Mouse (Mus musculus): ENCODE data around the gene Tgm1.

Tgm1 gene

GRCm38 (mm10) chr14:55724411-55724871, 10.7 kb upstream of the Tgm1 start:
- DNase-seq (ENCODE audit: low spot score in 2 of 2) = no peak

DNA sequence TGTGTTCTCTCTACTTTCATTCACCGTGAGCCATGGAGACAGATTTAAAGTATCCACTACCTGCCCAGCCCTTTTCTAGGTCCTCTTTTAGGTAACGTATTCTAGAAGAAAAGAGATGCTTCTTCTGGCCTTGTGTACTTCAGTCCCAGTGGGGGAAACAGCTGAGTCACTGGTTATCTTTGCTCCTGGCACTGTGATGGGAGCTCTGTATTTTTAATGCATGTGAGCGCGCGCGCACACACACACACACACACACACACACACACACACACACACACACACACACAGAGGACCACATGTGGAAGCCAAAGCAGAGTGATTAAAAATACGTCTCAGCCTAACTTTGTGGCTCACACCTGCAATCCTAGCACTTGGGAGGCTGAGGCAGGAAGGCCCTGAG, 9.7 kb upstream of the Tgm1 start:
- no peak for DNase-seq (ENCODE audit: low spot score in 2 of 2)

DNA sequence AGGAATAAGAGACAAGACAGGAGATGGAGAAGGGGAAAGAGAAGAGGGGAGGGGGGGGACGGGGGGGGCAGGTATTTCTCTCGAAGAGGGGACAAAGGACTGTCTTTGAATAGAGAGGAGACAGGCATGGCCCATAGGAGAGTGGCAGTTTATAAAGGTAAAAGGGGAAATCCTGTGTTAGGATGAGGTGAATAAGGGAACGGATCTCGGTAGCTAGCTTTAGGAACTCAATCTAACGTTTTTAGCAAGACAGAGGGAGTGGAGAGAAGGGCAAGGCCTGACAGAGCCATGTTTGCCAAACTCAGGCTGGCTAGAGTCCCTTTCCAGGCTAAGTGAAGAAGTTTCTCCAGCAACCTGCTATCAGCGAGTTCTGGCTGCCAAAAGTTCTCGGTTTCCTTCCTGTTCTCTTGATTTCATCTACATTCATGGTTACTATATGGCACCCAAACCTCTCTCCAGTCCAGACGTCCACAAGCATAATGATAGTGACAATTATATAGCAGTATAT, 8.8 kb upstream of the Tgm1 start:
- no peak for DNase-seq (ENCODE audit: low spot score in 2 of 2)

DNA sequence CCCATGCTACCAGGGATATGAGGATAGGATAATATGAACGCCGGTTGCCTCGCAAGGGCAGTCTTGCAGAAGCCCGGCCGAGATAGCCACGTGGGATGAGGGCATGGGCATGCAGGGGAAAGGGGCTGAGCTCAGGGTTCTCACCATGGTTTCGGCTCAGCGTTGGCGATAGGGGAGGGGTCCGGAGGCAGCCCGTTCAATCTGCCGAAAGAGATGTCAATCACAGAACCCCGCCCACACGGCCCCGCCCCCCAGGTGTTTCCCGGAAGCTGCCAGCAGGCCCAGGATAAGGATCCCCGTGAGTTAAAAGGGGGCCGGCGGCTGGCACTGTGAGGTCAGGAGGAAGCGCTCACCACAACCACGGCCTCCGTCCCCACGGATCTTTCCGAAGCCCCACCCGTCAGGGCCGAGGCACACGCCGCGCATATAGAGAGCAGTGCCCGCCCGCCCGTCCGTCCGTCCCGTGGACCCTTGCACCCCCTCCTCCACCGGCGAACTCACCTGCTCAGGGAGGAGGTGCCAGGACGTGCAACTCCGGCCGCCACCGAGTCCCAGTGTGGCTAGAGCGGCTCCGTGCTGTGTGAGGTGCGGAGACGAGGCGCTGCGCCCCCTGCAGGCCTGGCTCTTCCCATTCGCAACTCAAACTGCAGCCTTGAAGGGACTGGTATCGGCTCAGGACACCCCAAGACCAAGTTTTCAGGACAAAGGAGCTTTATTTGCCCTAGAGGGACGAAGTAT, 8.1 kb upstream of the Tgm1 start, which contains the start of gene Rabggta:
Gene Rabggta, minus strand, starts transcription at position 564 of the 738 bp plus-strand sequence.
- peak; percentile 85 to 88 for DNase-seq (ENCODE audit: low spot score in 2 of 2)

DNA sequence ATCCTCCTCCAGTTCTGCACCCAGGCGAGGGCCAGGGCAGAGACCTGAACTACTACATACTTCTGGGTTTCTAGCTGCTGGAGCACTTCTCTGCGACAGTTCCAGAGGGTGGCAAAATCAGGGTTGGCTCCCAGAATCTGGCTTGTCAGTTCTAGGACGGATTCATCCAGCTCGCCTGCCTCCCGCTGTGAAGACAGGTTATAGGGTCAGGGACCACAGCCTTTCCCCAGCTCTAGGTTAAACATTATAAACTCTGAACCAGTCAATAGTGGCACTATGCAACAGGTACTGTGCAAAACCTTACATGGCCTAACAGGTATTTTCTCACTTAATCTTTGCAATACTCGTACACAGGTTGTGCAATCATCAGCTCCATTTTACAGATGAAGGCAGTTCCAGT, 7.3 kb upstream of the Tgm1 start:
- no peak for DNase-seq (ENCODE audit: low spot score in 2 of 2)

DNA sequence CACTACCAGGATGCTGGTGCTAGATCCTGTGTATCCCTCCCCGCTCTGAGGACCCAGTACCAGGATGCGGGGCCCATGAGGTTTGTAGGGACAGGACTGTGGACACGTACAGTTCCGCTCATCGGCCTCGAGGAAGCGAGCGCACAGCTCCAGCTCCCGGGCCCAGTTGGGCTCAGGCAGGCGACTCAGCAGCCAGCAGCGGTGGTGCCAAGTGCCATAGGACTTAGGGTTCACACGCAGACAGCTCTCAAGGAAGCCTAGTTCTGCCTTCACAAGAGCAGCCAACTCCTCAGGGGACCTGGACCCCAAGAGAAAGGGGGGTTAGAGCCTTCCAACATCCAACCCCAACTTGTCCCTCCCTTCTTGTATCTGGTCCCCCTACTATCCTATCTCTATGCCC, 6.9 kb upstream of the Tgm1 start:
- no peak for DNase-seq (ENCODE audit: low spot score in 2 of 2)

- DNase-seq (ENCODE audit: low spot score in 2 of 2) = no peak
Observed at GRCm38 (mm10) chr14:55719737-55720136, 6.0 kb upstream of the Tgm1 start.

DNA sequence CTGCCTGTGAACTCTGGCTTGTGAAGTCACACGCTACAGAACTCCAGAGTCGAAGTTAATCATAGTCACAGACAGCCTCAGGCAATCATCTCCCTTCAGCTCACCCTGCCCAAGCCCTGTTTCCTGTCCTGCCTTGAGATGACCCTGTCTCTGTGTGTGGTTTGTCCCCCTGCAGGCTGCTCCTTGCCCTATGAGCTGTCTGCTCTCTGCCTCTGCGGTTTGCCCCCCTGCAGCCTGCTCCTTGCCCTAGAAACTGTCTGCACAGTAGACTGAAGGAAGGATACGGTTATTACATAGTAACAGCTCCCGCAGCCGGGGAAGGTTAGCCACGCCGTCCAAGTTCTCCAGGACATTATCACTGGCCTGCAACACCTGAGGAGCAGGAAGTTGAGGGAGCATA, 3.2 kb upstream of the Tgm1 start:
- DNase-seq (ENCODE audit: low spot score in 2 of 2) = no peak

- no peak for DNase-seq (ENCODE audit: low spot score in 2 of 2)
Observed at GRCm38 (mm10) chr14:55716271-55716670, 2.5 kb upstream of the Tgm1 start.

DNA sequence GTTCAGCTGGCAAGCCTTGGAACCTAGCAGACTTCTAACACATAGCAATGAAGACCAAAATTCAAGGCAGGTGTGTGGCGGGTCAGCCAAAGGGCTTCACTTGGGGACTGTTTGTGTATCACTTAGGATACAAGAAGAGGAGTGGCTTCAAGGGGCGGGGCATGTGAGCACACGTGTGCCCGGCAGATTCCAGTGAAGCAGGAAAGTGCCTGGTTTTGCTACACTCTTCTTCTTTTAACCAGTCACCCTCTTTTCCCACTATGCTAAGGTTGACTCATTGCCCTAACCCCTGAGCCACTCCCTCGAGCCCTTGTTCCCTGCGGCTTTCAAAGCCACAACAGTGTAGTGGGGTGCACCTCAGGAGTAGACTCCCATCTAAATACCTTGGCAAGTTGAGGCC, 1.2 kb upstream of the Tgm1 start:
- DNase-seq (ENCODE audit: low spot score in 2 of 2) = no peak

DNA sequence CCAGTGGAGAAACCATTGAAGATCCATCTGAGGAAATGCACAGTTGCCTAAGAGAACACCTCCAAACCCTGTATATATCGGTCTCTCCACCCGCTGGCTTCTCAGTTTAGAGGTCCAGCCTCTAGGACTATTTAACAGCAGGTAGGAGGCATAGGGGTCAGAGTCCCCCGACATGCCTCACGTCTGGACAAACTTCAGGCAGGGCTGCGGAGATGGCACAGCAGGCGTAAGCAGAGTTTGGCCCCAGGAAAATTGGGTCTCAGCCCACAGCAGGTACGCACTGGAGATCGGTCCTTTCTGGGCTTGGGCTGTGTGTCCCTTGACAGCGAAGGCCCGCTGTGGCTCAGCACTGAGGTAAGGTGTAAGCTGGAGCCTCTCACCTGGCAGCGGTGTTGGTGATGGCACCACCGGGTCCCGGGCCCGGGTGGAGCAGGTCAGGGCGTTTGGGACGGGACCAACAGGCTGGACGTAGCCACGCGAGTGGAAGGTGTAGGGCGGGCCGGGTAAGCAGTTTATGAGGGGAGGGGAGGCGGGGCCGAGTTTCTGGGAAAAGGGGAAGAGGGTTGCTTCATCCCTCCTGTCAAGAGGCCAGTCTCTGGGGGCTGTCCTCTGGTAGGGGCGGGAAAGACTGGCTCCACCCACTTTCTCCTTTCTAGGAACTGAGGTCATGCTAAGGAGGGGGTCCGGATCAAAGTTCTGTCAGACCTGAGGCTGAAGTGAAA, 558 bp downstream of the Tgm1 start:
- DNase-seq (ENCODE audit: low spot score in 2 of 2) = no peak

DNA sequence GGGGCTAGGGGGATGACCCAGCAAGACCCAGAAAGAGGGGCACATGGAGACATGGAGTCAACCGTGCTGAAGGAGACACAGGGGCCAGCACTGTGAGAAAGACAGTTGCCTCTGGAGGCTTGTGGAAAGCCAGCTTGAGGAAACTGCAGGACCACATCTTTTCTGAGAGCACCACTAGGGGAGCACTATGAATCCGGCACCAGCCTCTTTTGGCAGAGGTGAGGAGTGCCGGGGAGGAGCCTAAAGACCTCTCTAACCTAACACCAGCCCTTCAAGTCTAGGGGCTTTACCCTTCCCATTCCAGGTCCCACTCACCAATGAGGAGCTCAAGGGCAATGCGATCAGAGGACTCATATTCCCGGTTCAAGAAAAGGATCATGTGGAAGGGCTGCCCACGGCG, 1.9 kb downstream of the Tgm1 start:
- no peak for DNase-seq (ENCODE audit: low spot score in 2 of 2)

DNA sequence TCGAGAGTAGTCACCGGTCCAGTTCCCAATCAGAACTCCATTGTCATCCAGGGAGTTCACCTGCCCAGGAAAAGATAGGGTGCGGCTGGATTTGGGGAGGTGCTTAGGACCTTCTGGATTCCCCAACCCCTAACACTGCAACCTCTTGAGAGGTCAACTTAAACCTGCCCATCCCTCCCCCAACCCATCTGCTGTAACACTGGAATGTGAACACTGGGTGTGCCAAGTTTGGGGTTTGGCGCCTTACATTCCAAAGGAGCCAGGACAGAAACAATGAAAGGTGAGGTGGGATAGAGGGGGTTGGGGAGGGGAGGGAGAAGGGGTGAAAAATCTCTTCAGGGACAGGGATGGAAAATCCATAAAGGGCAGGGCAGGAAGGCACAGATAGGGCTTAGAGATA, 4.2 kb downstream of the Tgm1 start:
- no peak for DNase-seq (ENCODE audit: low spot score in 2 of 2)

GRCm38 (mm10) chr14:55707397-55707796, 6.3 kb downstream of the Tgm1 start:
- no peak for DNase-seq (ENCODE audit: low spot score in 2 of 2)

DNA sequence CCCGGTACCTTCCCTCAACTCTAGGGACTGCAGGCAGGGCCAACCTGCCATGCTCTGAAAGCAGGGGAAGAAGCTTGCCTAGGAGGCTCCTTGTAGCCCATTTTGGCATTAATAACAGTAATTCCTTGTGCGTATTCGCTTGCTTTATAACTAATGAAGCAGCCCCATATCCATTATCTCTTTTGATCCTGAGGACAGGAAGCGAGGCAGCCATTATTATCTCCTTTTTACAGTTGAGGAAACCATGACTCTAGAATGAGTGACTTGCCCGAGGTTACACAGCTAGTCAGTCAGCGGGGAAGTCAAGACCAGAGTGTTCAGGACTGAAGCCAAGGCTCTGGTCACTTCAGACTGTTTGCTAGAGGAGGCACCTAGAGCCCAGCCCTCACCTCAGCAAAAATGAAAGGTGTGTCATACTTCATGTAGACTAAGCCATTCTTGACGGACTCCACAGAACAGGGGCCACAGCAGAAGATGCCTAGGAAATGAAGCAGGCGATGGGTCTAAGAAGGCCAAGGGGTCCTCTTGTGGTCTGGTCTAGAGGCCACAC, 7.6 kb downstream of the Tgm1 start:
- DNase-seq (ENCODE audit: low spot score in 2 of 2) = no peak

- no peak for DNase-seq (ENCODE audit: low spot score in 2 of 2)
Observed at GRCm38 (mm10) chr14:55702761-55703160, 11.0 kb downstream of the Tgm1 start.

DNA sequence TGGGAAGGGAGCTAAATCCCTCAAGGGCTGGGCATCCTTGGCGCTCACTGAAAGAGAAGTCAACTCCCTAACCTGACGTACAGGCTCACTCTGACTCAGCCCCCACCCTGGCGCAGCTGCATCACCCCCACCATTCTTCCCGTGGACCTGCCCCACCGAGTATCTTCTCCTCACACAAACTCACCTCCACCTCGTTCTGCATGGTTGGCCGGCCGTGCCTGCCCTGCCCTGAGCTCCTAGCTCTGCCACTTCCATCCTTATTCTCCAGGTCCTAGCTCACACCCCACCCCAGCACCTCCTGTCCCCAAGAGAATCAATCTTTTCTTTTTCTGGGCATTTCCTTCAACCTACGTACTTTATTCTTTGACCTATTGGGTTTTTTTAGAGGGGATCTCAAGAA, 12.6 kb downstream of the Tgm1 start:
- DNase-seq (ENCODE audit: low spot score in 2 of 2) = no peak

DNA sequence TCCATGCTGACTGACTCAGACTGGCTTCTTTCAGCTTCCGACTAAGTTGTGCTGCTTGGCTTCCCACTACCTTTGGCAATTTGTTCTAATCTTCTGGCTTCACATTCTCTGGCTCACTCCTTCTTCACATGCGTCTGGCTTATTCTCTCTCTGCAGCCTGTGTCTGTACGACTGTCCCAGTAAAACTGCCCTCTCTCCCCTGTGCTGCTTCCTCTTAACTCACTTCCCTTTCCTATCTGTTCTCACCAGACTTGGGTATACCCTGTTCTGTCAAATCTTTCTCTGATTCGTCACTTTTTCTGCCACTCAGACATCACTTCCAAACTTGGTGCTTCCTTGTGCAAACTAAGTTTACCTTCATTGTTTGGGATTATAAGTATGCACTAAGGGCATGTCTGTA, 16.5 kb downstream of the Tgm1 start:
- DNase-seq (ENCODE audit: low spot score in 2 of 2) = no peak

DNA sequence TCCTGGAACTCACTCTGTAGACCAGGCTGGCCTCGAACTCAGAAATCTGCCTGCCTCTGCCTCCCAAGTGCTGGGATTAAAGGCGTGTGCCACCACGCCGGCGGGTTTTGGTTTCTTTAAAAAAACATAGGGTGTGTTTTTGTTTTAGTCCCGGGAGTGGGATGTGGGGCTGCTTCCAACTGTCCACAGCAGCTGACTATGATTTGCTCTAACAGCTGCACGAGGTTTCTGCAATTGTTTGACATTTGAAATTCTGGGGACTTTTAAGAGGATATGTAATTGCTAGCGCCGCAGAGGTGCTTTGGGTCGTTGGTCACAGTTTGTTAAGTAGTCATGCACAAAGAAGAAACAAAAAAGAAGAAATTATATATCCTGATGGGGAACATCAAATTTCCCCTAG, 24.3 kb downstream of the Tgm1 start:
- no peak for DNase-seq (ENCODE audit: low spot score in 2 of 2)

DNA sequence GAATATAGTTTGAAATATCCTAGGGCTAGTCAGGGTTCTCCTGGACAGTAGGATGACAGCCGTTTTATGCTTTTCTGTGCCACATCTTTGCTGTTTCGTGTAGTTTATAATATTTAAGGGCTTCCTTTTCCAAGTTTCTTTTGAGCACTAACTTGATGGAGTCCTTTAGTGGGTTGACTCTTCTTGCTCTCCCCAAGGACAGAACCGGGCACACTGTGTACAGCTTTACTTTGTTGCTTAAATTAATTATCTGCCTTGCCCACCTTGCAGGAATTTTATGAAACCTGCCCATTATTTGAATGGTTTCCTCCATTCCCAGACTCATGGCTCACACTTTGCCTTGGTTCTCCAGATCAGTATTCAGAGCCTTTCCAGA, 31.6 kb downstream of the Tgm1 start:
- no peak for DNase-seq (ENCODE audit: low spot score in 2 of 2)

DNA sequence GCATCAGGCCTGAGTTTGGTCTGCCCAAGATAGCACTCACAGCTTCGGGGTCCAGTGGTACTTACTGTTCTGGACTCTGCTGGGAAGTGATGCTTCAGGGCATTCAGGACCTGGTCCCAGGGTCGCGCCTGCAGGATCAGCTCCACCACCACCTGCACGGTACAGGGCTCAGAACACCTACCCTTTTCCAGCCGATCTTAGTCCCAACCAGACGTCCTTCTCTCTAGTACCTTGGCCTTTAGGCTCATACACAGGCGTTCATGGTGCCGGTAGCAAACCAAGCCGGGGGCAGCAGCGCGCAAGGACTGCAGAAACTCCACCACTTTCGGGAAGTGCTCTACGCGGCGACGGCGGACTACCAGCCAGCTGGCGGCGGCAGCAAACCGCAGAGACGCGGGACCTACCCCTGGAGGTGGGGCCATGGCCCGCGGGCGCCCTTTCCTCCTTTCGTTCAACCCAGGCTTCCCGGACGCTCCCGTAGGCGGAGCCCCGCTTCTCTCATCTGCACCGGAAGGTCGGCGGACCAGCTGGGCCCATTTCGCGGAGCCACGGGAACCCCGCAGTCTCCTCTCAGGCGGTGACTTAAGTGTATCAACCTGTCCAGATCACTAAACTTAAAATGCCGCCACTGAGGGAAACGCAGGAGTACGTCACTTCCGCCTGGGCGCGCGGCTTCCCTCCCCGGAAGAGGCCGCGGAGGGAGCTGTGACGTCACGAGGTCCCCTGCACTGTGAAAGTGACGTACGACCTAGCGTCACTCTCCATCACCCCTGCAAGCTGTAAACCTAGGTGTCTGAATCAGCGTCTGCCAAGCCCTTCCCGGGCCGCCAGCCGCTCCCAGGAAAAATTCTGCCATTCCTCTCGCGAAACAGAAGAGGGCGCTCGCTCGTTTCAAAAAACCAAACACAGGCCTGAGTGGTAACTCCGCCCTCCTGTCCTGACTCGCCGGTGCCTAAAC, 32.3 kb downstream of the Tgm1 start, which contains the start of gene Tinf2:
Gene Tinf2, minus strand, starts transcription at position 661 of the 958 bp plus-strand sequence.
- DNase-seq (ENCODE audit: low spot score in 2 of 2) = peak; percentile 92 to 94

- no peak for DNase-seq (ENCODE audit: low spot score in 2 of 2)
Observed at GRCm38 (mm10) chr14:55677615-55678014, 36.1 kb downstream of the Tgm1 start.
